In genomic region chr5:42449581-42449980, GRCm38 (mm10) we compare ENCODE assay signal across 15 mouse cellular contexts.
DNase-seq lines count a peak whose midpoint lies in the region; ATAC-seq and TF ChIP-seq lines count a peak whose summit lies in the region.
"Had no signal": no experiment of that assay in that cellular context is flagged by ENCODE, and none has a peak within 500 bp of the region (broad histone marks: within the 10 kb centered on the region; RNA-seq: fewer than 3 reads in every experiment).

No protein-coding gene starts in this region.

- no peaks in the 10 kb centered on the region for H3K36me3 ChIP-seq in embryonic facial prominence, embryonic 14.5 days (ENCODE audit: control insufficient read depth, insufficient read depth, low read length)
- no peaks in the 10 kb centered on the region for H3K36me3 ChIP-seq in embryonic facial prominence, embryonic 10.5 days (replicated peaks)
- H3K36me3 ChIP-seq in liver, postnatal 0 days (replicated peaks; ENCODE audit: insufficient read depth, low read length) = no peaks in the 10 kb centered on the region
- H3K36me3 ChIP-seq in liver, embryonic 11.5 days (ENCODE audit: control insufficient read depth, insufficient read depth, low read length) = no peaks in the 10 kb centered on the region
- H3K36me3 ChIP-seq in stomach, postnatal 0 days (ENCODE audit: control insufficient read depth, insufficient read depth, low read length) = no peaks in the 10 kb centered on the region
- H3K36me3 ChIP-seq: limb, embryonic 13.5 days had no signal

- H3K9me3 ChIP-seq in embryonic facial prominence, embryonic 14.5 days (ENCODE audit: control insufficient read depth, low read length) = no peaks in the 10 kb centered on the region
- no peaks in the 10 kb centered on the region for H3K9me3 ChIP-seq in embryonic facial prominence, embryonic 10.5 days
- no peaks in the 10 kb centered on the region for H3K9me3 ChIP-seq in liver, postnatal 0 days (ENCODE audit: low read length)
- no peaks in the 10 kb centered on the region for H3K9me3 ChIP-seq in liver, embryonic 11.5 days (ENCODE audit: control insufficient read depth, low read length)
- H3K9me3 ChIP-seq in stomach, postnatal 0 days (ENCODE audit: control insufficient read depth, low read length) = no peaks in the 10 kb centered on the region
- H3K9me3 ChIP-seq: forebrain, embryonic 13.5 days; limb, embryonic 13.5 days had no signal

- 69% methylated on average over 2 of the region's 2 CpGs for WGBS in embryonic facial prominence, embryonic 14.5 days
- WGBS in embryonic facial prominence, embryonic 10.5 days = 86% methylated on average over 2 of the region's 2 CpGs
- WGBS in liver, postnatal 0 days (ENCODE audit: insufficient replicate concordance) = 57% methylated on average over 2 of the region's 2 CpGs
- WGBS in liver, embryonic 11.5 days = 85% methylated on average over 2 of the region's 2 CpGs
- 51% methylated on average over 2 of the region's 2 CpGs for WGBS in stomach, postnatal 0 days

- TF ChIP-seq EP300 in liver, postnatal 0 days (IDR thresholded peaks at IDR 0.05; ENCODE audit: low read depth) = no peak
- TF ChIP-seq EP300 in stomach, postnatal 0 days (optimal IDR thresholded peaks at IDR 0.05) = no peak

- TF ChIP-seq CTCF in liver, postnatal 0 days (IDR thresholded peaks at IDR 0.05; ENCODE audit: low read depth) = no peak
- no peak for TF ChIP-seq CTCF in stomach, postnatal 0 days (IDR thresholded peaks at IDR 0.05; ENCODE audit: low read depth)

- H3K4me3 ChIP-seq in embryonic facial prominence, embryonic 14.5 days (ENCODE audit: low read depth, low read length) = no peak overlapping the region
- H3K4me3 ChIP-seq in embryonic facial prominence, embryonic 10.5 days = no peak overlapping the region
- no peak overlapping the region for H3K4me3 ChIP-seq in liver, postnatal 0 days (ENCODE audit: low read depth, low read length)
- H3K4me3 ChIP-seq in liver, embryonic 11.5 days (ENCODE audit: low read depth, low read length) = no peak overlapping the region
- H3K4me3 ChIP-seq in stomach, postnatal 0 days (ENCODE audit: low read depth, low read length) = no peak overlapping the region
- H3K4me3 ChIP-seq: forebrain, embryonic 13.5 days; layer of hippocampus, adult 2 months; limb, embryonic 13.5 days; myocyte had no signal

- no peak for ATAC-seq in embryonic facial prominence, embryonic 14.5 days (ENCODE audit: low read depth)
- no peak for ATAC-seq in liver, postnatal 0 days
- ATAC-seq in liver, embryonic 11.5 days (replicated peaks; ENCODE audit: low FRiP score) = no peak
- no peak for ATAC-seq in stomach, postnatal 0 days (ENCODE audit: low FRiP score, low TSS enrichment)
- ATAC-seq: forebrain, embryonic 13.5 days had no signal

- peak; percentile 2 for DNase-seq in embryonic facial prominence, embryonic 14.5 days (ENCODE audit: low spot score)
- no peak for DNase-seq in embryonic facial prominence, embryonic 10.5 days (ENCODE audit: low spot score)
- DNase-seq in liver, postnatal 0 days = peak; percentile 27
- no peak for DNase-seq in liver, embryonic 11.5 days (ENCODE audit: low spot score)
- DNase-seq in adrenal gland, postnatal 14 days = peak; percentile 57
- peak; percentile 33 for DNase-seq in kidney, adult 9 months
- no peak for DNase-seq in stomach, postnatal 0 days (ENCODE audit: low spot score)
- no peak for DNase-seq in left cerebral cortex, adult 11 months (ENCODE audit: low spot score)
- DNase-seq: gastrocnemius, postnatal 25 days; lung, postnatal 14 days had no signal

- no peaks in the 10 kb centered on the region for H3K27me3 ChIP-seq in embryonic facial prominence, embryonic 14.5 days (replicated peaks; ENCODE audit: control insufficient read depth, insufficient read depth, low read length)
- H3K27me3 ChIP-seq in embryonic facial prominence, embryonic 10.5 days (replicated peaks; ENCODE audit: low read depth, poor library complexity, severe bottlenecking) = no peaks in the 10 kb centered on the region
- no peaks in the 10 kb centered on the region for H3K27me3 ChIP-seq in liver, postnatal 0 days (ENCODE audit: insufficient read depth, low read length)
- no peaks in the 10 kb centered on the region for H3K27me3 ChIP-seq in liver, embryonic 11.5 days (replicated peaks; ENCODE audit: control insufficient read depth, insufficient read depth, low read length)
- no peaks in the 10 kb centered on the region for H3K27me3 ChIP-seq in stomach, postnatal 0 days (ENCODE audit: control insufficient read depth, insufficient read depth, low read length)
- H3K27me3 ChIP-seq: forebrain, embryonic 13.5 days; limb, embryonic 13.5 days had no signal

- H3K4me1 ChIP-seq in embryonic facial prominence, embryonic 14.5 days (ENCODE audit: control insufficient read depth, insufficient read depth, low read length) = no peaks in the 10 kb centered on the region
- no peaks in the 10 kb centered on the region for H3K4me1 ChIP-seq in embryonic facial prominence, embryonic 10.5 days
- no peaks in the 10 kb centered on the region for H3K4me1 ChIP-seq in liver, postnatal 0 days (ENCODE audit: insufficient read depth)
- H3K4me1 ChIP-seq in liver, embryonic 11.5 days (replicated peaks; ENCODE audit: control insufficient read depth, insufficient read depth, low read length) = no peaks in the 10 kb centered on the region
- no peaks in the 10 kb centered on the region for H3K4me1 ChIP-seq in stomach, postnatal 0 days (replicated peaks; ENCODE audit: control insufficient read depth, insufficient read depth)
- H3K4me1 ChIP-seq: forebrain, embryonic 13.5 days; limb, embryonic 13.5 days had no signal

- H3K4me2 ChIP-seq in embryonic facial prominence, embryonic 14.5 days (ENCODE audit: low read depth, low read length) = no peak overlapping the region
- no peak overlapping the region for H3K4me2 ChIP-seq in liver, postnatal 0 days (ENCODE audit: low read depth, low read length)
- no peak overlapping the region for H3K4me2 ChIP-seq in liver, embryonic 11.5 days
- H3K4me2 ChIP-seq in stomach, postnatal 0 days (replicated peaks; ENCODE audit: low read depth) = no peak overlapping the region
- H3K4me2 ChIP-seq: forebrain, embryonic 13.5 days; hindbrain, embryonic 14.5 days; limb, embryonic 13.5 days had no signal

- no peak overlapping the region for H3K27ac ChIP-seq in embryonic facial prominence, embryonic 14.5 days (replicated peaks; ENCODE audit: low read depth, low read length)
- no peak overlapping the region for H3K27ac ChIP-seq in embryonic facial prominence, embryonic 10.5 days (replicated peaks)
- H3K27ac ChIP-seq in liver, postnatal 0 days (ENCODE audit: low read depth) = no peak overlapping the region
- no peak overlapping the region for H3K27ac ChIP-seq in liver, embryonic 11.5 days (ENCODE audit: low read depth, low read length)
- no peak overlapping the region for H3K27ac ChIP-seq in stomach, postnatal 0 days (replicated peaks)
- H3K27ac ChIP-seq: forebrain, embryonic 13.5 days; hindbrain, embryonic 14.5 days; layer of hippocampus, adult 2 months; limb, embryonic 13.5 days had no signal

- H3K9ac ChIP-seq in embryonic facial prominence, embryonic 14.5 days (ENCODE audit: low read depth, low read length) = no peak overlapping the region
- no peak overlapping the region for H3K9ac ChIP-seq in liver, postnatal 0 days (replicated peaks)
- no peak overlapping the region for H3K9ac ChIP-seq in liver, embryonic 11.5 days (ENCODE audit: low read depth, low read length)
- no peak overlapping the region for H3K9ac ChIP-seq in stomach, postnatal 0 days (ENCODE audit: low read length)
- H3K9ac ChIP-seq: forebrain, embryonic 13.5 days; hindbrain, embryonic 14.5 days; limb, embryonic 13.5 days had no signal

Comparison
In these comparisons a context has a peak if more than half of its experiments do, and no peak if none do; other contexts are left out.
1. DNase-seq: peak in embryonic facial prominence, embryonic 14.5 days (single experiment), liver, postnatal 0 days (single experiment), adrenal gland, postnatal 14 days (single experiment) and kidney, adult 9 months (single experiment); none in embryonic facial prominence, embryonic 10.5 days (single experiment), liver, embryonic 11.5 days (single experiment), stomach, postnatal 0 days (single experiment) and left cerebral cortex, adult 11 months (single experiment).